Mouse (Mus musculus): ENCODE results near the gene Pgk1.

- TF ChIP-seq EP300 (optimal IDR thresholded peaks at IDR 0.05) (no peak), CTCF (IDR thresholded peaks at IDR 0.05; ENCODE audit: low read depth) (no peak)
Measured at GRCm38 (mm10) chrX:106163995-106164394, 22.9 kb upstream of the Pgk1 start.
